Mouse (Mus musculus) spleen, adult 2 months (tissue): Measurements from ENCODE around the gene Ssu2. TPM values are rescaled to one million over a fixed set of nuclear protein-coding genes. Genes with fewer than 3 reads are reported as not detected.

Source experiments
- DNase-seq, 2 experiments: peaks; one replicate each; pipeline versions ENCODE4 v3.0.0 to v3.0.0-alpha.2; 2012 to 2021; ENCODE audit warnings: low spot score in 2 of 2, low read depth in 1 of 2
- H3K27ac ChIP-seq: fragments of 200-500 bp; 2 replicates; pipeline ENCODE4 v1.5.1; 2012; ENCODE audit warnings: low read length, inconsistent platforms; ENCODE audit not compliant: insufficient read depth
- H3K27me3 ChIP-seq: fragments of 200-500 bp; 2 replicates; pipeline ENCODE4 v1.6.1; 2012; ENCODE audit warnings: mild to moderate bottlenecking, moderate library complexity, low read length, inconsistent platforms; ENCODE audit not compliant: control insufficient read depth, insufficient read depth
- H3K36me3 ChIP-seq: fragments of 200-500 bp; 2 replicates; pipeline ENCODE4 v1.6.1; 2012; ENCODE audit warnings: mild to moderate bottlenecking, low read length, inconsistent platforms; ENCODE audit not compliant: control insufficient read depth, insufficient read depth
- H3K4me1 ChIP-seq: fragments of 200-500 bp; 2 replicates; pipeline ENCODE4 v1.6.1; 2011; ENCODE audit warnings: inconsistent platforms; ENCODE audit not compliant: control insufficient read depth, insufficient read depth, insufficient read length
- H3K4me3 ChIP-seq: fragments of 200-500 bp; 2 replicates; pipeline ENCODE4 v1.5.1; 2011; ENCODE audit warnings: mild to moderate bottlenecking, inconsistent platforms; ENCODE audit not compliant: insufficient read depth, insufficient read length; ENCODE audit errors: extremely low read depth
- CTCF ChIP-seq: fragments of 200-500 bp; IDR thresholded peaks from 2 replicates; pipeline ENCODE4 v1.5.1; 2011; ENCODE audit warnings: mild to moderate bottlenecking, inconsistent platforms; ENCODE audit not compliant: insufficient read depth, insufficient read length, insufficient replicate concordance; ENCODE audit errors: extremely low read depth
- POLR2A ChIP-seq: fragments of 200-500 bp; IDR thresholded peaks from 2 replicates; pipeline ENCODE4 v1.6.1; 2011; ENCODE audit warnings: low read depth, low read length, inconsistent platforms
- WGBS: fragments of 180-500 bp; shearing (Covaris S2); methylation state at CpG from one replicate; pipeline ENCODE4 v1.1.7; 2018; 5-methylcytosine and 5-hydroxymethylcytosine counted together
- polyA plus RNA-seq: library from polyadenylated mRNA; depleted of rRNA; stranded (reverse); fragments of >200 nt; gene quantifications from 2 replicates; pipeline ENCODE4 v1.2.3, GENCODE M21; 2012

The Ssu2 gene
- polyA plus RNA-seq, 1 experiment = 4.7 TPM

- no peak for DNase-seq
- 61% methylated on average over 3 of the region's 3 CpGs for WGBS
- Histone ChIP-seq H3K27me3 (no peaks in the 10 kb centered on the region), H3K27ac (no peak overlapping the region), H3K4me3 (no peak overlapping the region), H3K36me3 (no peaks in the 10 kb centered on the region), H3K4me1 (no peaks in the 10 kb centered on the region)
- no peak for TF ChIP-seq POLR2A
- no peak for TF ChIP-seq CTCF
Observed at GRCm38 (mm10) chr6:112397351-112397750, 9.5 kb upstream of the Ssu2 start.

GRCm38 (mm10) chr6:112396352-112396751 is 8.5 kb upstream of the Ssu2 start:
- Histone ChIP-seq H3K4me3 (no peak overlapping the region), H3K36me3 (no peaks in the 10 kb centered on the region), H3K27ac (no peak overlapping the region), H3K27me3 (no peaks in the 10 kb centered on the region), H3K4me1 (no peaks in the 10 kb centered on the region)
- DNase-seq = no peak
- TF ChIP-seq CTCF (no peak), POLR2A (no peak)
- 87% methylated on average over 3 of the region's 3 CpGs for WGBS

- no peak for DNase-seq
- TF ChIP-seq CTCF (no peak), POLR2A (no peak)
- H3K27ac ChIP-seq = no peak overlapping the region
- WGBS = 86% methylated on average over 3 of the region's 3 CpGs
- H3K4me3 ChIP-seq = no peak overlapping the region
- H3K4me1 ChIP-seq = no peaks in the 10 kb centered on the region
- H3K36me3 ChIP-seq = no peaks in the 10 kb centered on the region
- no peaks in the 10 kb centered on the region for H3K27me3 ChIP-seq
Observed at GRCm38 (mm10) chr6:112388385-112388784, 562 bp upstream of the Ssu2 start.

GRCm38 (mm10) chr6:112386260-112386659 is 1.6 kb downstream of the Ssu2 start:
- DNase-seq = no peak
- H3K4me1 ChIP-seq = no peaks in the 10 kb centered on the region
- H3K27ac ChIP-seq = no peak overlapping the region
- TF ChIP-seq POLR2A (no peak), CTCF (no peak)
- H3K36me3 ChIP-seq = no peaks in the 10 kb centered on the region
- no peak overlapping the region for H3K4me3 ChIP-seq
- no peaks in the 10 kb centered on the region for H3K27me3 ChIP-seq
- WGBS = 78% methylated on average over 2 of the region's 2 CpGs

GRCm38 (mm10) chr6:112382990-112383685 is 4.7 kb downstream of the Ssu2 start:
- WGBS = 72% methylated on average over 8 of the region's 8 CpGs
- H3K36me3 ChIP-seq = no peaks in the 10 kb centered on the region
- no peak for TF ChIP-seq POLR2A
- TF ChIP-seq CTCF = no peak
- no peaks in the 10 kb centered on the region for H3K4me1 ChIP-seq
- no peak overlapping the region for H3K27ac ChIP-seq
- no peak for DNase-seq
- H3K27me3 ChIP-seq = no peaks in the 10 kb centered on the region
- no peak overlapping the region for H3K4me3 ChIP-seq

- Histone ChIP-seq H3K4me1 (no peaks in the 10 kb centered on the region), H3K27ac (no peak overlapping the region), H3K4me3 (no peak overlapping the region), H3K27me3 (no peaks in the 10 kb centered on the region), H3K36me3 (no peaks in the 10 kb centered on the region)
- WGBS = 82% methylated on average over 9 of the region's 9 CpGs
- DNase-seq = no peak
- TF ChIP-seq CTCF (no peak), POLR2A (no peak)
Observed at GRCm38 (mm10) chr6:112379054-112379453, 8.8 kb downstream of the Ssu2 start.

GRCm38 (mm10) chr6:112375661-112376392 is 12.0 kb downstream of the Ssu2 start:
- no peak overlapping the region for H3K4me3 ChIP-seq
- H3K36me3 ChIP-seq = no peaks in the 10 kb centered on the region
- TF ChIP-seq CTCF (no peak), POLR2A (no peak)
- H3K27ac ChIP-seq = no peak overlapping the region
- no peak for DNase-seq
- H3K4me1 ChIP-seq = no peaks in the 10 kb centered on the region
- H3K27me3 ChIP-seq = no peaks in the 10 kb centered on the region
- WGBS = 74% methylated on average over 12 of the region's 13 CpGs
